Mouse (Mus musculus): ENCODE measurements around the gene Impg1. TPM values are rescaled to one million over a fixed set of nuclear protein-coding genes. Genes with fewer than 3 reads are reported as not detected.

Gene Impg1
- total and polyA plus RNA-seq, 3 experiments: not detected

- DNase-seq (ENCODE audit: low spot score) (no peak), ATAC-seq (ENCODE audit: extremely low read depth, insufficient number of reproducible peaks, low FRiP score, poor library complexity, severe bottlenecking) (no peak)
- Histone ChIP-seq H3K27me3 (ENCODE audit: insufficient read depth, low read length) (0 out of 2 replicates have a peak, but pooled peaks cover 2% of the 10 kb centered on the region), H3K4me3 (ENCODE audit: low read depth, low read length) (no peak overlapping the region), H3K36me3 (replicated peaks) (no peaks in the 10 kb centered on the region), H3K4me1 (ENCODE audit: insufficient read depth, low read depth, low read length) (no peaks in the 10 kb centered on the region), H3K9me3 (replicated peaks) (no peaks in the 10 kb centered on the region)
- TF ChIP-seq POLR2AphosphoS5 (IDR thresholded peaks at IDR 0.05; ENCODE audit: insufficient replicate concordance, low read depth, low read length): no peak
- TF ChIP-seq GATA1 (IDR thresholded peaks at IDR 0.05; ENCODE audit: borderline replicate concordance, low read length): no peak
- TF ChIP-seq TAL1 (conservative IDR thresholded peaks at IDR 0.05; ENCODE audit: low read depth, low read length): no peak
- no peak for TF ChIP-seq CTCF (IDR thresholded peaks at IDR 0.05; ENCODE audit: low read depth, low read length)
Observed at GRCm38 (mm10) chr9:80441096-80441710, 24.1 kb downstream of the Impg1 start.

DNA sequence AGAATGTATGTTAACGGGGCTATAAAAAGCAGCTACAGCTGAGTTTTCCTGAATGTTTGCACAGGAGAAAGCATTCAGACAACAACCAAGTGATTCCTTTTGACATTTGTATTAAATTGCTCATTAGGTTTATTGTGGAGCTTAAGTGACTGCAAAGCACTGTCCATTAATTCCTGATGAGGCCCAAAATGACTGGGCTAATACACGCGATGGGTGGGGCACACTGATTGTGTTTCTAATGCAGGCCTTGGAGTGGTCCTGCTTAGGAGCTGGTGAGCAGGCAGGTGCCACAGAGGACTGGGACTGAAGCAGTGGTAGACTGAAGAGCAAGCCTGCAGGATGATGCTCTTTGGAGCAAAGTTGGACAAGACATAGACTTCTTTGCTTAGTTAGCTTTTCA, 73.9 kb downstream of the Impg1 start:
- ATAC-seq (ENCODE audit: extremely low read depth, insufficient number of reproducible peaks, low FRiP score, poor library complexity, severe bottlenecking) (no peak), DNase-seq (ENCODE audit: low spot score) (no peak)
- Histone ChIP-seq H3K4me3 (ENCODE audit: low read depth, low read length) (no peak overlapping the region), H3K9me3 (replicated peaks) (no peaks in the 10 kb centered on the region), H3K4me1 (ENCODE audit: insufficient read depth, low read depth, low read length) (no peaks in the 10 kb centered on the region), H3K27me3 (ENCODE audit: insufficient read depth, low read length) (no peaks in the 10 kb centered on the region), H3K36me3 (replicated peaks) (no peaks in the 10 kb centered on the region)
- no peak for TF ChIP-seq GATA1 (IDR thresholded peaks at IDR 0.05; ENCODE audit: borderline replicate concordance, low read length)
- TF ChIP-seq TAL1 (conservative IDR thresholded peaks at IDR 0.05; ENCODE audit: low read depth, low read length): no peak
- no peak for TF ChIP-seq POLR2AphosphoS5 (IDR thresholded peaks at IDR 0.05; ENCODE audit: insufficient replicate concordance, low read depth, low read length)
- no peak for TF ChIP-seq GATA2 (IDR thresholded peaks at IDR 0.05; ENCODE audit: borderline replicate concordance, low read depth, low read length)
- TF ChIP-seq CTCF (IDR thresholded peaks at IDR 0.05; ENCODE audit: low read depth, low read length): no peak

- Histone ChIP-seq H3K36me3 (replicated peaks) (no peaks in the 10 kb centered on the region), H3K27me3 (ENCODE audit: insufficient read depth, low read length) (no peaks in the 10 kb centered on the region), H3K9me3 (replicated peaks) (no peaks in the 10 kb centered on the region), H3K4me1 (ENCODE audit: insufficient read depth, low read depth, low read length) (no peaks in the 10 kb centered on the region), H3K4me3 (ENCODE audit: low read depth, low read length) (no peak overlapping the region)
- DNase-seq (ENCODE audit: low spot score) (no peak), ATAC-seq (ENCODE audit: extremely low read depth, insufficient number of reproducible peaks, low FRiP score, poor library complexity, severe bottlenecking) (no peak)
- TF ChIP-seq GATA2 (IDR thresholded peaks at IDR 0.05; ENCODE audit: borderline replicate concordance, low read depth, low read length) (no peak), CTCF (IDR thresholded peaks at IDR 0.05; ENCODE audit: low read depth, low read length) (no peak), POLR2AphosphoS5 (IDR thresholded peaks at IDR 0.05; ENCODE audit: insufficient replicate concordance, low read depth, low read length) (no peak), GATA1 (IDR thresholded peaks at IDR 0.05; ENCODE audit: borderline replicate concordance, low read length) (no peak), TAL1 (conservative IDR thresholded peaks at IDR 0.05; ENCODE audit: low read depth, low read length) (no peak)
Observed at GRCm38 (mm10) chr9:80391002-80391401, 74.3 kb downstream of the Impg1 start.

DNA sequence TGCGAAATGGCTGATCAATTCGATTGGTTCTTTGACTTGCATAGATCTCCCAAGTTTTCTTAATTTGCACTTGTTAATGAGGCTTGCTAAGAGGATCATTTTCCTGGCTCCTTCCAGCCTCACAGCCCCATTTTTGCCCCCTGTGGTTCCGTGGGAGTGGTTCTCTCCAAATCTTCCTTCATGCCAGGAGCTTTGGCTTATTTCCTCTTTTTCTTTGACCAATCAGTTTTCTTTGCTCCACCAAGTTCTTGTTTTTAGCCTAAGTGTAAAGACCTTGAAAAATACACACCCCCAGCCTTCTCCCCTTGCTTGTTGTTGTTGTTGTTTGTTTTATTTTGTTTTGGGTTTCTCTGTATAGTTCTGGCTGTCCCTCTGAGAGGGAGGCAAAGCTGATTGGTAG, 77.4 kb downstream of the Impg1 start:
- no peak for ATAC-seq (ENCODE audit: extremely low read depth, insufficient number of reproducible peaks, low FRiP score, poor library complexity, severe bottlenecking)
- Histone ChIP-seq H3K4me1 (ENCODE audit: insufficient read depth, low read depth, low read length) (no peaks in the 10 kb centered on the region), H3K9me3 (replicated peaks) (no peaks in the 10 kb centered on the region), H3K36me3 (replicated peaks) (no peaks in the 10 kb centered on the region), H3K4me3 (ENCODE audit: low read depth, low read length) (no peak overlapping the region), H3K27me3 (ENCODE audit: insufficient read depth, low read length) (no peaks in the 10 kb centered on the region)
- no peak for TF ChIP-seq CTCF (IDR thresholded peaks at IDR 0.05; ENCODE audit: low read depth, low read length)
- no peak for DNase-seq (ENCODE audit: low spot score)

- ATAC-seq (ENCODE audit: extremely low read depth, insufficient number of reproducible peaks, low FRiP score, poor library complexity, severe bottlenecking): no peak
- no peaks in the 10 kb centered on the region for H3K36me3 ChIP-seq (replicated peaks)
- no peak for DNase-seq (ENCODE audit: low spot score)
- H3K9me3 ChIP-seq (replicated peaks): no peaks in the 10 kb centered on the region
- H3K4me3 ChIP-seq (ENCODE audit: low read depth, low read length): no peak overlapping the region
- TF ChIP-seq GATA2 (IDR thresholded peaks at IDR 0.05; ENCODE audit: borderline replicate concordance, low read depth, low read length): no peak
- TF ChIP-seq CTCF (IDR thresholded peaks at IDR 0.05; ENCODE audit: low read depth, low read length): no peak
- TF ChIP-seq POLR2AphosphoS5 (IDR thresholded peaks at IDR 0.05; ENCODE audit: insufficient replicate concordance, low read depth, low read length): no peak
- TF ChIP-seq TAL1 (conservative IDR thresholded peaks at IDR 0.05; ENCODE audit: low read depth, low read length): no peak
- no peak for TF ChIP-seq GATA1 (IDR thresholded peaks at IDR 0.05; ENCODE audit: borderline replicate concordance, low read length)
- no peaks in the 10 kb centered on the region for H3K27me3 ChIP-seq (ENCODE audit: insufficient read depth, low read length)
- no peaks in the 10 kb centered on the region for H3K4me1 ChIP-seq (ENCODE audit: insufficient read depth, low read depth, low read length)
Observed at GRCm38 (mm10) chr9:80386492-80386891, 78.8 kb downstream of the Impg1 start.

GRCm38 (mm10) chr9:80386000-80386399, 79.3 kb downstream of the Impg1 start:
- ATAC-seq (ENCODE audit: extremely low read depth, insufficient number of reproducible peaks, low FRiP score, poor library complexity, severe bottlenecking): no peak
- Histone ChIP-seq H3K36me3 (replicated peaks) (no peaks in the 10 kb centered on the region), H3K4me3 (ENCODE audit: low read depth, low read length) (no peak overlapping the region), H3K9me3 (replicated peaks) (no peaks in the 10 kb centered on the region), H3K27me3 (ENCODE audit: insufficient read depth, low read length) (no peaks in the 10 kb centered on the region), H3K4me1 (ENCODE audit: insufficient read depth, low read depth, low read length) (no peaks in the 10 kb centered on the region)
- TF ChIP-seq TAL1 (conservative IDR thresholded peaks at IDR 0.05; ENCODE audit: low read depth, low read length) (no peak), GATA1 (IDR thresholded peaks at IDR 0.05; ENCODE audit: borderline replicate concordance, low read length) (no peak), CTCF (IDR thresholded peaks at IDR 0.05; ENCODE audit: low read depth, low read length) (peak; percentile 71)
- DNase-seq (ENCODE audit: low spot score): no peak

GRCm38 (mm10) chr9:80382711-80383110, 82.6 kb downstream of the Impg1 start:
- Histone ChIP-seq H3K27me3 (ENCODE audit: insufficient read depth, low read length) (no peaks in the 10 kb centered on the region), H3K36me3 (replicated peaks) (no peaks in the 10 kb centered on the region), H3K9me3 (replicated peaks) (no peaks in the 10 kb centered on the region), H3K4me3 (ENCODE audit: low read depth, low read length) (no peak overlapping the region), H3K4me1 (ENCODE audit: insufficient read depth, low read depth, low read length) (no peaks in the 10 kb centered on the region)
- TF ChIP-seq TAL1 (conservative IDR thresholded peaks at IDR 0.05; ENCODE audit: low read depth, low read length) (no peak), GATA1 (IDR thresholded peaks at IDR 0.05; ENCODE audit: borderline replicate concordance, low read length) (no peak), CTCF (IDR thresholded peaks at IDR 0.05; ENCODE audit: low read depth, low read length) (no peak), POLR2AphosphoS5 (IDR thresholded peaks at IDR 0.05; ENCODE audit: insufficient replicate concordance, low read depth, low read length) (no peak), GATA2 (IDR thresholded peaks at IDR 0.05; ENCODE audit: borderline replicate concordance, low read depth, low read length) (no peak)
- DNase-seq (ENCODE audit: low spot score): no peak
- ATAC-seq (ENCODE audit: extremely low read depth, insufficient number of reproducible peaks, low FRiP score, poor library complexity, severe bottlenecking): no peak
